Mouse (Mus musculus) bone marrow macrophage, adult 2 months (primary cell): ENCODE measurements around the gene Tecpr2.

Source experiments
- CTCF ChIP-seq: IDR thresholded peaks from 2 replicates; pipeline ENCODE4 v1.5.1; 2012; ENCODE audit warnings: low read depth, mild to moderate bottlenecking, low read length, moderate library complexity
- POLR2A ChIP-seq: IDR thresholded peaks from 2 replicates; pipeline ENCODE4 v1.6.1; 2012; ENCODE audit warnings: mild to moderate bottlenecking, low read depth, low read length, borderline replicate concordance

- no peak for TF ChIP-seq CTCF
- no peak for TF ChIP-seq POLR2A
Measured at GRCm38 (mm10) chr12:110984598-110984997, 95.5 kb downstream of the Tecpr2 start.
